Mouse (Mus musculus): Measurements from ENCODE around the gene Pdzph1.
A peak's percentile ranks its signal among the peaks of the same experiment; 100 is the strongest.

Gene Pdzph1

DNA sequence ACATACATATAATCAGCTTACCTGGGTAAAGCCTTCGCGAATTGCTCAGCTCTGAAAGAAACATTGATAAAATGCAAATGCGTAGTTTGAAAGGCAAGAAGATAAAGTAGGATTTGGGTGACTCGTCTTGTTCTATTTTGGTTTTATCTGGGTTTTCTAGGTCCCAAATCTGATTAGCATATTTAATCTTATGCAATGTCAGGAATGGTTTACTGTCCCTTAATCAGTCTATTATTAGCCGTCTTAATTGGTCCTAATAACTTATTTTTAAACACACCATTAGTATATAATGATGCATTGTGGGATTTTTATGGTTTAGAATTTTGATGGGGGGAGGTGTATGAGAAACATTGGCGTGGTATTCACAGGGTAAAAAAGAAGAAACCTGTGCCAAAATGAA lies at the start of gene Pdzph1:
TSS of gene Pdzph1 (minus strand) at position 101 of the 400 bp plus-strand sequence.
- DNase-seq, result no peak

DNA sequence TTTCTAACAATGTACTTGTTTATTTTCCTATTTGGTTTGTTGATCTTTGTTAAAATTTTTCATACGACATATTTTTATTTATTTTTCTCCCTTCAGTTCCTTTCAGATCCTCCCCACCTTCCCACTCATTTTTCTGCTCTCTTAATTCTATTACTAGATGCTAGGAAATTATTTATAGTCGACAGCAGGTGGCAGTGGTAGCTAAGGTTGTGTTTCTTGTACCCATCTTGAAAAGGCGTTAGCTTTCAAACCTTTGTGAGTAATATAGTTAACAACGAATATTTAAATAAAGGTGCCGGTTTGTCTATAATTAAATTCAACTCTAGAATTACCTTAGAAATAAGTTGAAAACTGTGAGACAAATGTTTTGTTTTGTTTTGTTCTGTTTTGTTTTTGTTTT lies 48.6 kb upstream of the Pdzph1 start:
- no peak for DNase-seq

DNA sequence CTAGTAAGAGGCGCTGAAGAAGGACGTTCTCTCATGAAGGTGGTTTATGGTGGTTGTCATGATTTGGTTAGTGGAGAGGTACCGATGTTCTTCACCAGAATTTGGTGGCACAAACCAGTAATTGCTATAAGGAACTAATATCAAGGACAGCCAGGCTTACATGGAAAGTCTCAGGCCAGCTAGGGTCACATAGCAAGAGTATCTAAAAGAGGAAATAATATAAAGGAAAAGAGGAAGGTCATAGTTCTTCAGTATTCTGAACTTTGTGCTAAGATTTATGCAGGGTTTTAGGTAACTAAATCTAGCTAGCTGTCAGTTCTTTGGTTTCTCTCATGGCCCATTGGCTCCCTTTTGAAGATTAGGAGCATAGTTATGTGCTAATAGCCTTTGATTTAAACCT lies 42.3 kb upstream of the Pdzph1 start:
- DNase-seq, result no peak

DNA sequence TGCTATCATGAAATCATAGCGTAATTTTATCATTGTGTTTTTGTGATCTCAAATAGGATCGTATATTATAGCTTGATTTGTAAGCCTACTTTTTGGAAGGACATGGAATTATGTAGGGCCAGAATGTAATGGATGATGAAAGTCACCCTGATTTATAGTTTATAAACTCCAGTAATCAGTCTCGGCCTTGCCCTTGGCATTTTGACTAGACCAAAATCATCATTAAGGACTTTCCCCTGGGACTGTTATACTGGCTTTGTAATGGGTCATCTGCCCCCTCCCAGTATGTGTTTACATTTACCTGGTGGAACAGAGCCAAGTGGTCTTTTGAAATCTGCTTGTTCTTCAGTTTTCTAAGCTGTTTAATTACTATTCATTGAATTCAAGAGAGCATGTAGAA lies 35.2 kb upstream of the Pdzph1 start:
- DNase-seq, result no peak

DNA sequence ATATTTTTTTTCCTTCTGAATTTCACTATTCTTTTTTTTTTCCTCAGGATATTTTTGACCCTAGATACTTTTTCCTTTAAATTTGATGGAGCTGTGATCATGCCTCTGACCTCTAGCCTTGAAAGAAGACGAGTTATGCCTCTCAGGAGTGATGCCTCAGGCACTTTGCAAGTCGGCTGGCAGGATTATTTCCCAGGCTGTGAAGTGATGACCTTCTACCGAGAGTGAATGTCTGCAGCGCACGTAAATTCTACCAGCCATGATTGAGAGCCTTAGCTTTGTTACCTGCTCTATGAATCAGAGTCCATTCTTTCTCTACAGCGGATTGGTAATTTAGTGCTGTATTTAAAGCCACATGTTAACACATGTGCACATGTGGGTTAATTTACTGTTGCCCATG lies 33.3 kb upstream of the Pdzph1 start:
- no peak for DNase-seq

DNA sequence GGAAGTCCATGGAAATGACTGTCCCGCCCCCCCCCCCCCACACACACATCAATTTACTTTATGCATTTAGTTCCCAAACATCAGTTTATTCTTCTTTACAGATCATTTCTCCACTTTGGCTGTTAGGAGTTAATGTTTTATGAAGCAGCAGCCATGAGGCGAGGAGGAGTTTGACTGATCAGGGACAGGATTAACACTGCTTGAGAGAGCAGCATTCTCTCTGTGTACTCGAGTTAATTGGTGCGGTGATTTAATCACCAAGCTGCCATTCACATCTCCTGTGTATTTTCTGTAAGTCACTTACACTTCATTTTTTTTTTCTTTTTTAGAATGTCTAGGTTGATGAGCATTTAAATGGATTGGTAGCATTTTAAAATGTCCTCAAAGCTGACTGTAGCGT lies 32.8 kb upstream of the Pdzph1 start:
- no peak for DNase-seq

DNA sequence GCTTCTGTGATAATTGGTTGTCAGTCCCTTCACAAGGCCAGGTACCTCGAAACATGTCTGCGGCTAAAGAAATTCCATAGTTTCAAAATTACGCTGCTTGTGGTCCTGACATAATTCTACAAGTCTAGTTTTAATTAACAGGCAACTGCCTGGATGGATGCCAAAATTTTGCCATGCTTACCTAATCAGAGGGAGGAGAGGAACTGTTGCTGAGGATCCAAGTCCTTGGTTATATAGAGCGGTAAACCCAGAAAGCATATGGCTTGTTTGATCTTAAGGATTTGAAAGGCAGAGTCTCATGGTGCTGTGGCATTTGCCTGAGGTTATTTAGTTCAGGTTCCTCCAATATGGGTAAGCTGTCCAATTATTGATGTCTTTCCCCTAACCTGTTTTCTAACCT lies 27.5 kb upstream of the Pdzph1 start:
- no peak for DNase-seq

DNA sequence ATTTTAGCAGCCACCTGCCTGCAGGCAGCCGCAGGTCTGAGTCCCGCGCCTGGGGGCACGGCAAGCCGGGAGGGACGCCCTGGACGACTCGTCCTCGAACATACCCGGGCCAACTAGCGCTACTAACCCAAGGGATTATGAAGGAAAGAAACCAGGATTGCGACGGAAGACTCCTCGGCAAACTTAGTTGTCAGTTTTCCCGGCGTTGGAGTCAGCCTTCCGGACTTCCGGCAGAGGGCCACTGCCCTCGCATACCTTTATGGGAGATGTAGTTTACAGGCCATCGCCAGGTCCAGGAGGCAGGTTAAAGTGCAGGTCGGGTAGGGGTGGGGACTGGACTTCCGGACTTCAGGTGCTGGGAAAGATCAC lies 21.9 kb upstream of the Pdzph1 start, which contains the start of gene Nudt12:
TSS of gene Nudt12 (minus strand) at position 282 of the 369 bp plus-strand sequence.
- DNase-seq, result peak; percentile 72

DNA sequence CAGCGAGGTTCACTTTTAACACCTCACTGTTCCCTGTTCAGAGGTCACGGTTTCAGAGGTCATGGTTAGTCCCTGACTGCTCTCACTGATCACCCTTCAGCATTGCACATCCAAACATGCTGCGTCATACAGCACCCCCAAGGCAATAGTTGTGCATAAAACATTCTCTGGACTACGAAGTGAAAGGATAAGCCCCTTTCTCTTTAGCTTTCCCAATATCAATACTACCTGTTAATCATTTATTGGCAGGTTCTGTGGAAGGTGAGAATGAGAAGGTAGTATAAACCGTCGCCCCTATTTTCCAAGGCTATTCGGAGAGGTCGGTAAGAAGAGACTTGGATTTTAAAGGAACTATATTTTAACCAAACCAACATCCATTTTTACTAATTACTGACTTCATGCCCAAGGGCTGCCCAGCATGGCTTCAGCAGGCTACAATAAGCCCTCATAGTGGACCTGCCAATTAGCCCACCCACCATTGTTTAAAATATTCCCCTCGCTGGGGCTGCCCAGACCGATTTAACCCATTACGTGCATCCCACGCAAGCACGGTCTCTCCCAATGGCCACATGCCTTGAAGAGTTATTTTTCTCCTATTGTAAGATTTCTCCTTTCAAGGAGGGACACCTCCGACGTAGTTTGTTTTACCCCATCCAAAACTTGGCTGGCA lies 21.4 kb upstream of the Pdzph1 start:
- DNase-seq, result peak; percentile 64

DNA sequence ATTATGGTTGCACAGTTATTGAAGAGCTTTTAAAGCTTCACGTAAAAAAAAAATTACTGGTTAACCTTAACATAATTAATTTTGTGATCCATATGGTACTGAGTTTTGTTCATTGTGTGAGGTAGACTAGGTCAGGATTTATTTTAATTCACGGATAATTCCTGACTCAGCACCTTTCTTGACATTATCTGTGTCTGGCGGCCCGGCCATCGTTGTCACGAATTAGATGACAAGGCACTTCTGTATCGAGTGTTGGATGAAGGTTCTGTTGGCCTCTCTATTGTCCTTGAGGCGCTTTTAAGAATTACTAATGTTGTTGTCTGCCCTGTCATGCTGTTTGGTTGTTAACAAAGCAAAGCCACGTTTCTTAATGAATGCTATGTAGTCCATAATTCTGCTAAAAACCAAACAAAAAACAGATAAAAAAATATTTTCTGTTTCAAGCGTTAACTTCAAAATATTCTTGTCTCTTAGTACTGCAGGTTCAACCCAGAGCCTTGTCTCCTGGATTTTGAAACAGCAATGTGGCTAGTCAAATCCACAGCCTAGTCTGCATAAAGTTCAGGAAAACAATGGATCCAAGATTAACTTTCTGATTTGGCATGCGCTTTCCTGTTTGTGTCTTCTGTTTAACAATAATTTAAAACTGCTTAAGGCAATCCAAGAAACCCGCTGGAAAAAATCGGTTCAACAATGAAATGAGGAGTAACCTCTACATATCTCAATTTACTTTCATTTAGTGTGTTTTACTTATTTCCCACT lies 20.6 kb upstream of the Pdzph1 start:
- DNase-seq, result peak; percentile 46

DNA sequence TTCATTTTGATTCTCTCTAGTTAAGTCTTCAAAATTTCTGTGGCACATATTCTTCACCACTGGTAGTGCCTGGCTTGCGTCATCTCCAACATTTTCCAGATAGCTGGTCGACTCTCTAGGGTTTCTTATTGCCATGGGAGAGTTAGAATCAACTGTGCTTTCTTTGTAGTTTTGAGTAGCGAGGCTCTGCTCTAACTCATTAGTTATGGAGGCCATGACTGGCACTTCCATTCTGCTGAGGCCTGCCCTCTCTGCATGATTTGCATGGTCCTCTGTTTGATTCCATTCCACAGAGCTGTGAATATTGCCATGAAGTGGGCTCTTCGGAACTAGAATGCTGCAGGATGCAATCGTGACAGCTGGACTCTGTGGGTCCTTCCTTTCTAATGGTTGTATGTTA lies 17.9 kb downstream of the Pdzph1 start:
- no peak for DNase-seq

DNA sequence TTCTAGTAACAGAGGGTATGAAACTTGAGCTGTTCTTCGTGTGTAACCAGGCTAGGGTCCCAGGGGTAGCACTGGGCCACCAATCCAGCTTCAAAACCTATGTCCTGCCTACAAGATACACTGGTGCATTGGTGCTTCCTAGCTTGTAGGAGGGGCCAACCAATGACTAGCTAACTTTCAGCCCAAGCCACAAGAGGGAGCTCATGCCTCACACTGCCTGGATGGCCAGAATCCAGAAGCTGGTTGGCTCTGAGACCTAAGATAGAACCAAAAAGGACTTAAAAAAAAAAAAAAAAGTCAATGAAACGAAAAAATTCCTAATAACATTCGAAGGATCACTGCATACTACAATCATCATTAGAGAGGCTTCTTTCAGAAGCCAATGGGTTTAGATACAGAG lies 31.3 kb downstream of the Pdzph1 start:
- peak; percentile 49 for DNase-seq

DNA sequence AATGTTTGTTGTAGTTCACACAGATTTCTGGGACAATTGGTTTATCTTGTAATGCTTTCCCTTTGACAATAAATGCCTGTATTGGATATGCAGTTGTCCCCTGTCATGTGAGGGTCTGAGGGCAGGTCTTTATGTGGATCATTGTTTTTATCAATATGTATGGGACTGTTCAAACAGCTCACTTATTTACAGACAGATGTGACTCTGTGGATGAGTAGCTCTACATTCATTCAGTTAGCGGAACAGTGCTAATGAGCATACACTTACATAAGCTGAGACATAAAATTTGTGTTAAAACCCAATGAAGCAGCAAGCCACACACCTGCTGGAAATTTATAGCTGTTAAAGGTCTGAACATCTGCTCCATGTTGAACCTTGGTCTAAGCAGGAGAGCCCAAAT lies 34.1 kb downstream of the Pdzph1 start:
- no peak for DNase-seq

DNA sequence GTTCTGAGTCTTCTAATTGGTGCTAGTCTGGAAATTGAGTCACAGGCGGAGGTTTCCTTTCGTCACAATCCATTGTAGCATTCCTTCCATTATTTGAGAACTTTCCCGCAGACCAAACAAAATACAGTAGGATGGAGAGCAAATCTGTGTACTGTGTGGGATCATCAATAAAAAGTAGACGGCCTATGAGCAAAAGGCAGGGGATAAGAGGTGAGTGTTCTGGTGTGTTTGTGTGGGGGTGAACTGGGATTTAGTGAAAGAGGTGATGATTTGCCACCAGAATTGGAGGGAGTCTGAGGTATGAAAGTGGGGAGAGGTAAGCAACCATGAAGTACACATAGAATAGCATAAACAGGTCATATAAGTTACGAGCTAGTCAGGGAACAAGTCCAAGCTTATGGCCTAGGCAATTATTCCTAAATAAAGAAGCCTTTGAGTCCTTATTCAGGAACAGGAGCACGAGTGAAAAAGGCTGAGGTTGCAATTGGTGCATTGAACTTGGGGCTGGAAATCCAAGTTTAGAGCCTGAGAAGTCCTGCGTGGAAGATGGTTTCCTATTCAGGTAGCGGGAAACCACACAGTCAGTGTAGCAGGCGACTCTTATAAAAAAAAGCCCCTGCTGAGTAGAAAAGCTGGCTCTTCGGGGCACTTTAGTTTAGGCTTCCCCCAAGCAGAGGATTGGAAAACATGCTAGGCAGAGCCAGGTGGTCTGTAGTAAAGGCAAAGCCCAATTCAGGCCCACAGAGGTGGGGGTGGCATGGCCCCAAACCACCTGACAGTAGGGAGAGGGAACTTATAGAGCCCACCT lies 48.0 kb downstream of the Pdzph1 start:
- DNase-seq, result no peak

DNA sequence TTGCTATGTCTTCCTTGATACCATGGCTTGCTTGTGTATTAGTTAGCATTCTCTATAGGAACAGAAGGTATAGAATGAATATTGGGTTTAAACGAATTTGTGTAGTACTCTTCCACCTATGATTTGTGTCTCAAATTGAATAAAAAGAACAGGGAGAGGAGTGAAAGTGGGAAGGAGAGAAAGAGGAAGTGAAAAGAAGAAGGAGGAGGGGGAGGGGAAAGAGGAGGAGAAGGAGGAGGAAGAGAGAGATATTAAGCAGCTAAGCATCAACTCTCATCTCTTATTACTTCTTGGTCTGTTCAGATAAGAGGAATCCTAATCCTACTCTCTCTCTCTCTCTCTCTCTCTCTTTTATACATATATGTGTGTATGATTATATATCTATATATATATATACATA lies 52.6 kb downstream of the Pdzph1 start:
- DNase-seq, result no peak

DNA sequence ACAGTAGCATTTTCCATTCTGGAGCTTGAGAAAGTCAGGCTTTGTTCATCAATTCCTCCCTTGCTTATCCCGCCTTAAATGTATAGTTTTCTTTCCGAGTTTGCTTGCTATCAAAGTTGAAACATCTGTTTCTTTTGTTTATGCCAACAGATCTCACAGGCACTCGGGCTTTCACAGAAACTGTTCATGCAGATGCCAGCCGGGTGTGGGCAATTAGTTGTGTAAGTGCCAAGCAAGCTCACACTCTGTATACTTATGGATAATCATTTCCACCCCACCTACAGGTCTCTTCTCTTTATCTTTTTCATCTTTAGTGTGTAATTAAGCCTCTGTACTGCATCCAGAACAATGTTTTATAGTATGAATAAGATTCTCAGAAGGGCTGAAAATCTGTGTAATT lies 53.6 kb downstream of the Pdzph1 start:
- DNase-seq, result no peak

DNA sequence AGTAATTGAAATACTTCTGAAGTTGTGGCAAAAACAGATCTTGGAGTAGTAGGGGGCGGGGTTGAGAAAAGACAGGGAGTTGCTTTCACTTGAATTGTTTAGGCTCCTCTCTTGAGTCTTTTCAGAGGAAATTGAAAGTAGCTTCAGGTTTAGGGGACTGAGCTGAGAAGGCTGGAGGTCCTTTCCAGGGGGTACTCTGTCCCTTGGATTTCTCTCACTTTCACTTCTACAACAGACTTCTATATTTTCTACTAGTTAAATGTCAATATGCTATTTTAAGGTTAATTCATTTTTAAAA lies 58.2 kb downstream of the Pdzph1 start:
- DNase-seq, result no peak

DNA sequence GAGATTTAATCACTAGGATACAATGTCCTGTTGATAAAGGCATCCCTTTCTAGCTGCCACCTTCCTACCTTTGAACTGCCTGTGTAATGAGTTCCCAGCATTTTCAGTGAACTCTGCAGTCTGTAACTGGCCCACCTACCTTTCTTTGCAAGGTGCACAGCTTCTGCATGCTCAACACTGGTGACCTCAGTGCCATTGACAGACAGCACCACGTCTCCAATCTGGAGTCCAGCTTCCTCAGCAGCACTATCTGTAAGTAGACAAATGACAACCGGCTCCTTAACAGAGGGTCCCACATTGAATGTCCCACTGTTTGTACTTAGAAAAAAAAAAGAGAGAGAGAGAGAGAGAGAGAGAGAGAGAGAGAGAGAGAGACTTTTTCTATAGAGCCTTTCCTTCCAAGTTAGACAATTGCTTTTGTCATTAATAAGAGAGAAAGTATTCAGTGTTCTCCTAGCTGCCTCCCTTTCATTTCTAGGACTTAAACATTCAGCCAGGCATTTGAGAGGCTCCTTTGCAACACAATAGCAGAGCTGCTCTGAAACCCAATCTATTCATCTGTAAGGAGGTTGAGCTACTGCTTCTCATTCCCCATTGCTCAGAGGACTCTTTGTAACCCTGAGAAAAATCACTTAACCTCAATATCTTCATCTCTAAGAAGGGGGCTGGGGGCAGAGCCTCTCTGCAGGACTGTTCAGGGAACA lies 58.7 kb downstream of the Pdzph1 start:
- no peak for DNase-seq

DNA sequence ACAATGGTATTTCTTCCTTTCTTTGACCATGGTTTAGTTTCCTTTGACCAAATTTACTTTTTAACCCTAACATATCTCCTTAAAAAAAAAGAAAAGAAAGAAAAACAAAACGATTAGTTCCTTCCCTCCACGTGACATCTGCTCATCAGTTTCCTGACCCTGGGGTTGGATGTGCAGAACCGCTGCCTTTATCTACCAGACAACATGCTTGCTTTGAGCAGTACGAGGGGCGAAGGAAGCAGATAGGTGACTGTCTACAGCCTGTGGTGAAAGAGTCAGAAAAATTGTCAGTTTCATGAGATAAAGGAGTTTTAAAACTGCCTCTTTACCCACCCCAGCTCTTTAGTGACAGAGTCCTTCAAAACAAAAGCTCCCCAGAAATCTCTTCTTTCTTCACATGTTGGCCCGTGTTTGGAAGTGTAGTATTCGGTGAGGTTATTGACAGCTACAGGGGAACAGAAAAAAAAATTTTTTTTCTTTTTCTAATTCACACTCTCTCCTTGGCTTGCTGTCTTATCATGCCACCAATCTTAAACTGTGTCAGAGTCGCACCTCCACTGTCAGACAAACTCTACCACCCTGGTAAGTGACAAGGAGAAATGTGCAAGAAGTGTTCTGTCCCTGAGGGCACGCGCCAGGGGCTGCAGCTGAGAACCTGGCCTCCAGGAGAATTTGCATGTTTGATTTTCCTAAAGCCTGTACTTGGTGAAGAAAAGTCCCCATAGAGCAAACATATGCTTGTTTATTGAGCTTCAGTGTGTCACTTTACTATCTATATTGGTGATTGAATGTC lies 66.2 kb downstream of the Pdzph1 start:
- DNase-seq, result peak; percentile 67

DNA sequence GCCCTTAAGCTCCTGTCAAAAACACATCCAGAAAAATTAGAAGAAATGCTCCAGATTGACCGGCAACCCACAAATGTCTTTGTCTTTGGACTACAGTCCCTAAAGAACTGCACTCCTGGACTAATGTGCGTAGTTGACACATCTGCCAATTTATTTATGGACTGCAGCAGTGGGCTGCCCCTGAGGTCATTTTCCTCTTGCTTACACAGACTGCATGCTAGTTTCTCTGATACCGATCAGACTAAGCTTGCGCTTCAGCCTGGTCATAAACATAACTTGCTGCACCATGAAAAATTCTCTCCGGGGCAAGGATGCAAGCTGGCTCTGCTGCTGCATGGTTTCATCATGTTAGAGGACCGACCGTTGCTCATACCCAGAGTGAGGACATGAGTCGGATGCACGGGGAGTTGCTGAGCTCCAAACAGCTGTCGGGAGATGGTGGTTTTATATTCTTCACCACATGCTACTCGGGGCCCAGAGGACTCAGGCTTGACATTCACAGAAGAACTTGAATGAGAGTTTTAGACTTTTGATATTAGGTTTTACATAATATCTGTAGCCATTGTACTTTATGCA lies 67.2 kb downstream of the Pdzph1 start:
- DNase-seq, result peak; percentile 12

DNA sequence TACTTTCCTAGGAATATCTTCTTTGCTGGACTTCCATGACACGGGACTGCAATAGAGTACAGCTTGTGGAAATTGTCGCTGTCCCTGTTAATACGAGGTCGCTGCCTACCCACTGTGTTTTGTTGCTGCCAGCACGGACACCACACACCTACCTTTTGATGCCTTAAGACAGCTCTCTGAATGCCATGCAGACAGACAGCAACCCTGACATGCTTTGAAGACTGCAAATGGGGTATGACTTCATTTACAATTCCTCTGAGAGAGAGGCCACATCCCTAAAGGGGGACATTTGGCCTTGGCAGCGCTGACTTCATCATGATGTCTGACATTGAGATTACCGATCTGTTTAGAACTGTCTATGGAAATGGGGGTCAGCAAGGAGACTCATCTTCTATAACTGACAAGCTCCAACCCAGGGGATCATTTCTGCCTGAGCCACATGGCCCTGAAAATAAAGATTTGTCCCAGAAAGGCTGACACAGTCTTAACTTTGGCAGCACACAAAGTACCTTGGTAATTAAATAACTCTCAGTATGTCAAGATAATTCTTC lies 67.8 kb downstream of the Pdzph1 start:
- DNase-seq, result no peak

DNA sequence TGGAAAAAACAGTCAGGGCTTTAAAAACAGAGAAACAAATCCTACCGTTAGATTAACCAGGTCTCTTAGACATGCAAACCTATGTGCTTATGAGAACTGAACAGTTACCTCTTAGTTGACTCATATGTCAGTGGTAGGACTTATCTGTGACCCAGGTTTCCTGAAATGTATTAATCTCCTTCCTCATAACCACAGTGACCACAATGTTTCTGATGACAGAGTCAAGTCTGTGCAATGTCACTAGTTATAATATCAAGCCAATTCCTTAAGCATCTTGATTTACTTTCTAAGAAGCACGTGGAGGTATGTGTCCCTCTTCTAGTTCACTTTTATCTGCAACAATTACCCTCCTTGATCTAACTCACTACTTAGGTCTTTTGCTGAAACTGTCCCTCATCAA lies 68.4 kb downstream of the Pdzph1 start:
- no peak for DNase-seq

Measured in liver (tissue).